Mouse (Mus musculus): Measurements from ENCODE around the gene Mitf. TPM values are rescaled to one million over a fixed set of nuclear protein-coding genes. Genes with fewer than 3 reads are reported as not detected.
A peak's percentile ranks its signal among the peaks of the same experiment; 100 is the strongest.

Mitf gene
- polyA plus RNA-seq, 1 experiment from 2014 or later: 1.6 TPM

DNA sequence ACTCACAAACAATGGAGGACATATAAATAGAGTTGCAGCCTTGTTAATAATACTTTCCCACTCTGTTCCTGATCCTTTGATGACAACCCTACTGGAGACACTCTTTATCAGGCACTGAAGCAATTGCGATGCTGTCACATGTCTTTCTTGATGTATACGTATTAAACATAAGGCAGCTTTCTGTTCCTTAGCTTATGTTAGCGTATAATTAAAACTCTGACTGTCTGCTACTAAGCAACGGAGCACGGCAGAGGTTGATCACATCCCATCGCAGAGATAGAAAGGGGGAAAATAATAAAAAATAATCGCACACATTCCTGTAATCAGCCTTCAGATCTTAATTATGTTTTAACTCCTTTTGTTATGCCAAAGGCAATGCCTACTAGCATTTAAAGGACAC, 234.9 kb downstream of the Mitf start:
- Histone ChIP-seq H3K27ac (replicated peaks) (no peak overlapping the region), H3K36me3 (no peaks in the 10 kb centered on the region), H3K4me3 (no peak overlapping the region), H3K27me3 (ENCODE audit: low read depth, poor library complexity, severe bottlenecking) (peaks cover 28% of the 10 kb centered on the region; the same call in 1 of the 2 replicates), H3K4me1 (peaks cover 20% of the 10 kb centered on the region), H3K9me3 (replicated peaks) (no peaks in the 10 kb centered on the region)
- WGBS: 85% methylated on average over 7 of the region's 7 CpGs
- no peak for DNase-seq (ENCODE audit: low spot score)

DNA sequence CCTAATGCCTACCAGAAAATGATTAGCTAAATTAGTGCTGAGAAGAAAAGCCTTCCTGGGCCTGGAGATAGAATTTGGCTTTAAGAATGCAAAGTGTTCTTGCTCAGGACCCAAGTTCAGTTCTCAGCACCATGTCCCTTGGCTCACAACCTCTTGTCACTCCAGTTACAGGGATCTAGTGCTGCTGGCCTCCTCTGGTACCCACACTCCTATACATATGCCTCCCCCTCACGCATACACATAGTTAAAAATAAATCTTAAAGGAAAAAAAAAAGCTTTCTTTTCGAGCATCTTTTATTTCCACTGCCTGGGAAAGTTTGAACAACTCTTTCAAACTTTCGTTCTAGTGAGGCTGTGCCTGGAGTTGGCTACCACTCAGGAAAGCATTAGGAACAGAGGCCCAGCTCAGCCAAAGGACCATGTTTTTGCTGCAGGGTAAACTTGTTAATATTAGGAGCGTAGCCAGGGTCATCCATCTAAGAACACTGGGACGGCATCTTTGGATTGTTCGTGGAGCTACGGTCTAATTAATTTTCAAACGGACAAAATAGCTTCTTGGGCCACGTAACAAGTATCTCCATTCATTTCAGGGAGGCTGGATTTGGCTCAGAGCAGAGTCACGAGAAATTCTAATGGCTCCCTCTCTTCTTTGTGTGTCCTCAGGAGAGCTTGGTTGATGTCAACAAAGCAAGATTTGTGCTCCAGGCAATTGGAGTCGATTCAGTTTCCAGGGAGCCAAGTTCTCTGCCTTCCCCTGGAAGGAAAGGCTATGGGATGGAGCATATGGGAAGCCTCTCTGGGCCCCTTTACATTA, 239.7 kb downstream of the Mitf start:
- Histone ChIP-seq H3K4me3 (no peak overlapping the region), H3K9me3 (replicated peaks) (no peaks in the 10 kb centered on the region), H3K36me3 (no peaks in the 10 kb centered on the region), H3K27ac (replicated peaks) (peak overlapping the region; percentile 52), H3K4me1 (peaks cover 46% of the 10 kb centered on the region), H3K27me3 (ENCODE audit: low read depth, poor library complexity, severe bottlenecking) (peaks cover 24% of the 10 kb centered on the region; the same call in 1 of the 2 replicates)
- no peak for DNase-seq (ENCODE audit: low spot score)
- 73% methylated on average over 11 of the region's 11 CpGs for WGBS

DNA sequence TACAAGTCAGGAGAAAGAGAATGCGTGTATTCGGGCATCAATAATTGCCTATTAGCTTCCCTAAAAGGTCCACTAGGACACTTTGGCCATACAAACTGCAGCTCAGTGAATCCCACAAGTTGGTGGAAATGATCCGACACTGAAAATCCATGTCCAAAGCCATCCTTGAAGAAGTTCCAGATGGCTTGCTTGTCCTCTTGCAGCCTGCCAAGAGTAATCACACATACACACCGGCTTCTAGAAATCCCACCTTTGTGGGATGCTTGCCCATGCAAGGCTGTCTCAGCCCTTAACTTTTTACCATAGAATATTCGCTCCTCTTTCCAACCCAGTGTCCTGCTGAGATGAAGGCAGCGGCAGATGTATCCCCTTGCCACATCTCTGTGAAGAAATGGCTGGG, 240.9 kb downstream of the Mitf start:
- H3K9me3 ChIP-seq (replicated peaks): no peaks in the 10 kb centered on the region
- no peaks in the 10 kb centered on the region for H3K36me3 ChIP-seq
- H3K27me3 ChIP-seq (ENCODE audit: low read depth, poor library complexity, severe bottlenecking): peaks cover 15% of the 10 kb centered on the region; the same call in 1 of the 2 replicates
- H3K4me1 ChIP-seq: peaks cover 38% of the 10 kb centered on the region
- DNase-seq (ENCODE audit: low spot score): no peak
- 73% methylated on average over 6 of the region's 6 CpGs for WGBS
- H3K4me3 ChIP-seq: no peak overlapping the region
- H3K27ac ChIP-seq (replicated peaks): peak overlapping the region; percentile 86

DNA sequence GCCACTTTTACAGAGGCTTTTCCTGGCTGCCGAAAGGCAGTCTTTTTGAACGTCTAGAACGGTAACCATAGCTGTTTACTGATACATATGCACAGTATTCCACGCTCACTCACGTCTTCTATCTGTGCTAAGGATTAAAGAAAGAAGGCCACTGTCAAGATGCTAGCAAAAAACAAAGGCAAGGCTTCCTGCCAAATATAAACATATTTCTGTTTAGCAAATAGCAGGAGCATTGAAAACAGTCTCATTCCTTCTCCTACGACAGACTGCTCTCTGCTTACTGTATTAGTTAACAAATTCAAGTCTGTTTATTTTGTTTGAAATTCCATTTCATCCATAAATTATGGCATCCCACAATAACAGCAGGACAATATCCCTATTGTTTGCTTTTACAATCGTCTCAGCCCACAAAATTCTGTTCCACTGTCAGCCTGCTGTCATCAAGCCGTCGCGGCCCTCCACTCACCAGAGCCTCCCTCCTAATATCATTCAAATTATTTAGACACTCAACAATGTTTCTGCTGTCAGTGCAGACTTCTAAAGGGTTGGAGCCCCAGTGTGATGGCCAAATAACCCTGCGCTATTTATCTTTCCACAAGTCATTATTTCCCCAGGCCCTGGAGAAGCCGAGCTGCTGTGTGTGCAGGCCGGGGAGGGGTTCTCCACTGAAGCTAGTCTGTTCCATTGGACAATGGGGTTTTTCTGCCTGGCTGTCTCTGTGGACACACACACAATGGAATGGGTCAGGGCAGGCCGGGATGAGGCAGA, 242.0 kb downstream of the Mitf start:
- no peaks in the 10 kb centered on the region for H3K9me3 ChIP-seq (replicated peaks)
- 38% methylated on average over 14 of the region's 14 CpGs for WGBS
- peaks cover 38% of the 10 kb centered on the region for H3K4me1 ChIP-seq
- DNase-seq (ENCODE audit: low spot score): peak; percentile 81
- 0 out of 2 replicates have a peak, but pooled peaks cover 6% of the 10 kb centered on the region for H3K27me3 ChIP-seq (ENCODE audit: low read depth, poor library complexity, severe bottlenecking)
- no peaks in the 10 kb centered on the region for H3K36me3 ChIP-seq
- no peak overlapping the region for H3K4me3 ChIP-seq
- H3K27ac ChIP-seq (replicated peaks): peak overlapping the region; percentile 86

DNA sequence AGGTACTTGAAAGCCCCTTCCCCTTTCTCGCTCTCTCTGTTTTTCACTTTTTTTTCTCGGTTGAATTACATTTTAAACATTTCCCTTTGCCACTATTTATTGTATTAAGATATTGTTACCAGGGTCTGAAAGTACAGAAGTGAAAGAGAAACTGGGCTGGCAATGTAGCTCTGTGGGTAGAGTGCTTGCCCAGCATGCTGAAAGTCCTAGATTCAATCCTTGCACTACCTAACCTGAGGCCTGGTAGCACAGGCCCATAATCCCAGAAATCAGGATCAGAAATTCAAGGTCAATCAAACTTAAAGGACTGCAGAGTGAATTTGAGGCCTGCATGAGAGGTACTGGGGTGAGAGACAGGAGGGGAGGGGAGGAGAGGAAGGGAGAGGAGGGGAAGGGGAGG, 242.7 kb downstream of the Mitf start:
- Histone ChIP-seq H3K27ac (replicated peaks) (peak overlapping the region; percentile 86), H3K4me3 (no peak overlapping the region), H3K9me3 (replicated peaks) (no peaks in the 10 kb centered on the region), H3K27me3 (ENCODE audit: low read depth, poor library complexity, severe bottlenecking) (0 out of 2 replicates have a peak, but pooled peaks cover 6% of the 10 kb centered on the region), H3K4me1 (peaks cover 38% of the 10 kb centered on the region), H3K36me3 (no peaks in the 10 kb centered on the region)
- 58% methylated on average over 2 of the region's 2 CpGs for WGBS
- peak; percentile 20 for DNase-seq (ENCODE audit: low spot score)

DNA sequence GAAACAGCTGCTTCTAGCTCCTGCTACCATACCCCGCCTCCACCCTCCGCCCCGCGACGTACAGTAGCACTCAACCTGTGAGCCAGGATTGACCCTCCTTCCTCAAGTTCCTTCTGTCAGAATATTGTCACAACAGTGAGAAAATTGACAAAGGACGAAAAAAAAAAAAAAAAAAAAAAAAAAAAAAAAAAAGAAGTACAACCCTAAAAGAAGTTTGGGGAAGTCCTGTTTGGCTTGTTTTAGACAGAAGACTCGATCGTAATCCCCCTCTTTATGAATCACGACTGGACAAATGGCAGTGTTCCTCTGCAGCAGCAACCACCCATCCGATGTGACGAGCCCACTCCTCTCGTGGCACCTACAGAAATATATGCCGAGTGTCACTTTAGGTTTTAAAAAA, 255.0 kb downstream of the Mitf start:
- H3K9me3 ChIP-seq (replicated peaks): no peaks in the 10 kb centered on the region
- WGBS: 92% methylated on average over 13 of the region's 13 CpGs
- DNase-seq (ENCODE audit: low spot score): no peak

GRCm38 (mm10) chr6:98064926-98065325, 258.1 kb downstream of the Mitf start:
- 19% methylated on average over 5 of the region's 5 CpGs for WGBS
- Histone ChIP-seq H3K36me3 (no peaks in the 10 kb centered on the region), H3K4me3 (no peak overlapping the region), H3K4me1 (peaks cover 6% of the 10 kb centered on the region; the same call in 1 of the 2 replicates), H3K27ac (replicated peaks) (no peak overlapping the region), H3K9me3 (replicated peaks) (no peaks in the 10 kb centered on the region), H3K27me3 (ENCODE audit: low read depth, poor library complexity, severe bottlenecking) (no peaks in the 10 kb centered on the region)
- no peak for DNase-seq (ENCODE audit: low spot score)

More for the DNA sequence above, 255.0 kb downstream of the Mitf start:
- Histone ChIP-seq H3K36me3 (no peaks in the 10 kb centered on the region), H3K27me3 (ENCODE audit: low read depth, poor library complexity, severe bottlenecking) (no peaks in the 10 kb centered on the region), H3K4me3 (no peak overlapping the region), H3K27ac (replicated peaks) (no peak overlapping the region), H3K4me1 (peaks cover 6% of the 10 kb centered on the region; the same call in 1 of the 2 replicates)

DNA sequence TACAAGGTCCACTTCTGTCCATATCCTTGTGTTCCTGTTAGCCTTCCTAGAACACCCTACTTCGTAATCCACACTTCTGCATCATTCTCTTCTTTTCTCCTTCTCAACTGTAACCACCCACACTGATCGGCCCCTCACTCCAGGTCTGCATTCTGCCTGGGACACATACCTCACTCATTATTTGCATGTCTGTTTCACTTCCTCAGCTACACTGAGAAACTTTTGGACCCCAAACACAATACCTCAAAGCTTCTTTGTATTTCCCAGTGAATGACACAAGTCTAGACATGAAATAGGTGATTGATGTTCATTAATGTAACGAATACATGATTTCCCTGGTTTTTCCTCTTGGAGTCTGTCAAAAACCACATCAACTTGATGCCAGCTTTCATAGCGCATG, 259.6 kb downstream of the Mitf start:
- H3K4me1 ChIP-seq: peaks cover 6% of the 10 kb centered on the region; the same call in 1 of the 2 replicates
- DNase-seq (ENCODE audit: low spot score): no peak
- no peaks in the 10 kb centered on the region for H3K9me3 ChIP-seq (replicated peaks)
- no peak overlapping the region for H3K4me3 ChIP-seq
- 92% methylated on average over 4 of the region's 4 CpGs for WGBS
- H3K27me3 ChIP-seq (ENCODE audit: low read depth, poor library complexity, severe bottlenecking): no peaks in the 10 kb centered on the region
- no peak overlapping the region for H3K27ac ChIP-seq (replicated peaks)
- H3K36me3 ChIP-seq: no peaks in the 10 kb centered on the region

Other genes starting within 250 kb of the Mitf start
- gene Frmd4b, start 189.5 kb upstream of the Mitf start, polyA plus RNA-seq (2016; fragmentation: Nextera tagmentation; extraction: Ambion mirVana): 24.8 and 33.9 TPM in 2 replicates